Comparison of ENCODE assay signal across 15 mouse cellular contexts in the genomic region with DNA sequence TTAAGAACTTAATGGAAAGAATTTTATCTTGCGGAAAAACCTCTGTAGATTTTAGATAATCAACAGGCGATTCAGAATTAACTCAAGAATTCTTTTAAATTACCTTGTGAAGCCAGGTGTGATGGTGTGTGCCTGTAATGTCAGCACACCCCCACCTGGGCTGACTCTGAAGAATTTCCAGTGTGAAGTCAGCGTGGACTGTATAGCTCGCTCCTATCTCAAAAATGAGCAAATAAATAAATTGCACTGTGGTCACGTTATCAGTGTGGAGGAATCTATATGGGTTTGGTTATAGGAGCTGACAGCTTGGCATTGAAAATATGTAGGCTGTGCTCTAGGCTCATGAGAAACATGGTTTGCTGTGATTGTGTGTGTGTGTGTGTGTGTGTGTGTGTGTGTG.
"Had no signal": no experiment of that assay in that cellular context is flagged by ENCODE, and none has a peak within 500 bp of the region (broad histone marks: within the 10 kb centered on the region; RNA-seq: fewer than 3 reads in every experiment).

No protein-coding gene starts in this region.

- H3K4me2 ChIP-seq: limb, embryonic 12.5 days; liver, embryonic 13.5 days; neural tube, embryonic 12.5 days had no signal

- H3K27me3 ChIP-seq: limb, embryonic 12.5 days had no signal

- H3K9me3 ChIP-seq: limb, embryonic 12.5 days; liver, embryonic 13.5 days; midbrain, embryonic 10.5 days; neural tube, embryonic 12.5 days had no signal

- H3K4me3 ChIP-seq: limb, embryonic 12.5 days; liver, embryonic 13.5 days; midbrain, embryonic 10.5 days; myocyte; neural tube, embryonic 12.5 days had no signal

- H3K9ac ChIP-seq: limb, embryonic 12.5 days; liver, embryonic 13.5 days; neural tube, embryonic 12.5 days had no signal

- H3K27ac ChIP-seq: kidney, postnatal 0 days; limb, embryonic 12.5 days; liver, embryonic 13.5 days; midbrain, embryonic 10.5 days; neural tube, embryonic 12.5 days had no signal

- H3K36me3 ChIP-seq: liver, embryonic 13.5 days; midbrain, embryonic 10.5 days; neural tube, embryonic 12.5 days had no signal

- DNase-seq: kidney, adult 9 months; kidney, postnatal 36 days; layer of hippocampus, adult 9-11 months; liver; liver, embryonic 13.5 days; lung, adult 18-20 months; midbrain, embryonic 14.5 days; right cerebral cortex, postnatal 14 days; thymus, adult 2 months; thymus, postnatal 25 days had no signal
